Mouse (Mus musculus): ENCODE measurements around the gene Wt1. TPM values are rescaled to one million over a fixed set of nuclear protein-coding genes. Genes with fewer than 3 reads are reported as not detected.

The Wt1 gene
- polyA plus RNA-seq, 1 experiment from 2014 or later: 18.6 TPM

DNA sequence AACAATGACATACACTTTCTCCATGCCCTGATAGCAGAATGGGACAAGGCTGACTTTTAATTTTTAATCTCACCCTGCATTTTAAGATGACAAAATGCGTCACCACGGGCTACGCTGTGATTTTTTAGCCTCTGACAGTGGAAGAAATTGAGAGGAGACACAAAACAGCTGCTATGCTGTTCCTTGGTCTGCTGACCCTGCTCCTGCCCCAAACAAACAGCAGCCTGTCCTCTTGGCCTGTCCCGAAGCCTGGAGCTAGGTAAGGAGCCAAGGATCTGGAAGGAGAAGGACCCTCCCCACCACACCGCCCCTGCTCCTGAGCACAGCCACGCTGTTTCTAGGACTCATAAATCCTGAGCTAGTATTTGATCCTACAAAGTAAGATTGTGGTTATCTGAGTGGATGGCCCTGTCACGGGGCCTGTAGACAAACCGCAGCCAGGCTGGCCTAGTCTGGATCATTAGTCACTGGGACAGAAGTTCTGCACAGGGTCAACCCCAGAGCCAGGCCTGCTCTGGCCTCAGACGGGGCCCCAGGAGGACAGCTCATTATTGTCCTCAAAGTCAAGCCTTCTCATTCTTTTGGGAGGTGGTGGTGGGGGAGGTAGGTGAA, 80.3 kb downstream of the Wt1 start:
- WGBS: 26% methylated on average over 9 of the region's 9 CpGs
- Histone ChIP-seq H3K27me3 (ENCODE audit: control insufficient read depth, insufficient read depth, low read length) (no peaks in the 10 kb centered on the region), H3K4me1 (ENCODE audit: control insufficient read depth, insufficient read depth, low read length) (no peaks in the 10 kb centered on the region), H3K27ac (ENCODE audit: low read length) (no peak overlapping the region), H3K36me3 (ENCODE audit: control insufficient read depth, insufficient read depth, low read length) (no peaks in the 10 kb centered on the region), H3K9ac (replicated peaks; ENCODE audit: low read depth, low read length) (no peak overlapping the region), H3K4me2 (replicated peaks; ENCODE audit: low read depth, low read length) (no peak overlapping the region), H3K9me3 (ENCODE audit: control insufficient read depth, low read depth, low read length) (no peaks in the 10 kb centered on the region), H3K4me3 (ENCODE audit: low read depth, low read length) (no peak overlapping the region)
- ATAC-seq (ENCODE audit: insufficient number of reproducible peaks, insufficient read depth, low FRiP score, low read depth): peak; percentile 33; the same call in 1 of the 2 replicates

- no peak overlapping the region for H3K27ac ChIP-seq (ENCODE audit: low read length)
- no peaks in the 10 kb centered on the region for H3K27me3 ChIP-seq (ENCODE audit: control insufficient read depth, insufficient read depth, low read length)
- no peaks in the 10 kb centered on the region for H3K4me1 ChIP-seq (ENCODE audit: control insufficient read depth, insufficient read depth, low read length)
- 64% methylated on average over 7 of the region's 7 CpGs for WGBS
- no peak overlapping the region for H3K4me2 ChIP-seq (replicated peaks; ENCODE audit: low read depth, low read length)
- H3K4me3 ChIP-seq (ENCODE audit: low read depth, low read length): no peak overlapping the region
- no peak overlapping the region for H3K9ac ChIP-seq (replicated peaks; ENCODE audit: low read depth, low read length)
- no peaks in the 10 kb centered on the region for H3K36me3 ChIP-seq (ENCODE audit: control insufficient read depth, insufficient read depth, low read length)
- no peaks in the 10 kb centered on the region for H3K9me3 ChIP-seq (ENCODE audit: control insufficient read depth, low read depth, low read length)
- ATAC-seq (ENCODE audit: insufficient number of reproducible peaks, insufficient read depth, low FRiP score, low read depth): no peak
Observed at GRCm38 (mm10) chr2:105212839-105213238, 86.5 kb downstream of the Wt1 start.

- H3K4me1 ChIP-seq (ENCODE audit: control insufficient read depth, insufficient read depth, low read length): no peaks in the 10 kb centered on the region
- H3K4me3 ChIP-seq (ENCODE audit: low read depth, low read length): no peak overlapping the region
- H3K9me3 ChIP-seq (ENCODE audit: control insufficient read depth, low read depth, low read length): no peaks in the 10 kb centered on the region
- WGBS: 28% methylated on average over 8 of the region's 8 CpGs
- no peaks in the 10 kb centered on the region for H3K27me3 ChIP-seq (ENCODE audit: control insufficient read depth, insufficient read depth, low read length)
- H3K4me2 ChIP-seq (replicated peaks; ENCODE audit: low read depth, low read length): no peak overlapping the region
- ATAC-seq (ENCODE audit: insufficient number of reproducible peaks, insufficient read depth, low FRiP score, low read depth): no peak
- no peak overlapping the region for H3K27ac ChIP-seq (ENCODE audit: low read length)
- H3K9ac ChIP-seq (replicated peaks; ENCODE audit: low read depth, low read length): no peak overlapping the region
- no peaks in the 10 kb centered on the region for H3K36me3 ChIP-seq (ENCODE audit: control insufficient read depth, insufficient read depth, low read length)
Observed at GRCm38 (mm10) chr2:105215914-105216313, 89.6 kb downstream of the Wt1 start.

DNA sequence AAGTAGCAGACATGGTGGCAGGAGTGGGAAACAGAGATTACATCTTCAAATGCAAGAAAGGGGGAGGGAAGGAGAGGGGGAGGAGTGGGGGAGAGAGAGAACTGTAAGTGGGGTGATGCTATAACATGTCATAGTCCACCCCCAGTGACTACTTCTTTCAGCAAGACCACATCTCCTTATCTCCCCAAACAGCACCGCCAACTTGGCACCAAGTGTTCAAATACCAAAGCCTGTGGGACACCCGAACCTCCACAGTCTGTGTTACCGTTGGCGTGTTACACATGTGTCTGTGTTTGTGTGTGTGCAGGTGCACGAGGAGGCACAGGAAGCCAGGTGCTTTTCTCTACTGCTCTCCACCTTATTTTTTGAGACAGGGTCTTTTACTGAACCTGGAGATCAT, 92.9 kb downstream of the Wt1 start:
- Histone ChIP-seq H3K27ac (ENCODE audit: low read length) (no peak overlapping the region), H3K4me3 (ENCODE audit: low read depth, low read length) (no peak overlapping the region), H3K36me3 (ENCODE audit: control insufficient read depth, insufficient read depth, low read length) (no peaks in the 10 kb centered on the region), H3K9me3 (ENCODE audit: control insufficient read depth, low read depth, low read length) (no peaks in the 10 kb centered on the region), H3K4me2 (replicated peaks; ENCODE audit: low read depth, low read length) (no peak overlapping the region), H3K9ac (replicated peaks; ENCODE audit: low read depth, low read length) (no peak overlapping the region), H3K27me3 (ENCODE audit: control insufficient read depth, insufficient read depth, low read length) (no peaks in the 10 kb centered on the region), H3K4me1 (ENCODE audit: control insufficient read depth, insufficient read depth, low read length) (0 out of 2 replicates have a peak, but pooled peaks cover 2% of the 10 kb centered on the region)
- ATAC-seq (ENCODE audit: insufficient number of reproducible peaks, insufficient read depth, low FRiP score, low read depth): no peak
- WGBS: 79% methylated on average over 5 of the region's 5 CpGs

GRCm38 (mm10) chr2:105219664-105220063, 93.3 kb downstream of the Wt1 start:
- Histone ChIP-seq H3K4me3 (ENCODE audit: low read depth, low read length) (no peak overlapping the region), H3K4me1 (ENCODE audit: control insufficient read depth, insufficient read depth, low read length) (0 out of 2 replicates have a peak, but pooled peaks cover 5% of the 10 kb centered on the region)
- WGBS: 42% methylated on average over 8 of the region's 8 CpGs

DNA sequence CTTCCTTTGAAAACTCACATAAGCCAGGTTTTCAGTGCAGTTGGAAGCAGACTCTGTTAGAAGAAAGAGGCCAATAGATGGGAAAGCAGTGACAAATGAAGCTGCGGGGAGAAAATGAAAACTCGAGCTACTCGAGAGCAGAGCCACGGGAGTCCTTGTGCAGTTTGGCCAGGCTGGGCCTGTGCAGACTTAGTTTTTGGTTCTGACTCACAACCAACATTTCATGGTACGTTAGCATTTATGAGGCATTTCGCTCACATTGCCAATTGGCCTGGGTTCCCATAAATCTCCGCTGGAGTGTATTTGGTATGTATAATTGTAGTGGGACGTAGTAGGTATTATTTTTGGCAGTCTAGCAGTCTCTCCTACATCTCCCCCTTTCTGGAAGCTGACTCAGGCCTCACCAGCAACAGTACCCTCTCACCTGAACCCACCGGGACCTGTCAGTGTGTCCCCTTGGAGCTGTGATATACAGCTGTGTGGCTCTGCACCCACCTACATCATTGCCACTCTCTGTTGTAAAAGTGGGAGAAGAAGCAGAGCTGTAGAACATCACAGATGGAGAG, 94.5 kb downstream of the Wt1 start:
- H3K4me2 ChIP-seq (replicated peaks; ENCODE audit: low read depth, low read length): no peak overlapping the region
- H3K27ac ChIP-seq (ENCODE audit: low read length): no peak overlapping the region
- H3K4me3 ChIP-seq (ENCODE audit: low read depth, low read length): no peak overlapping the region
- H3K9me3 ChIP-seq (ENCODE audit: control insufficient read depth, low read depth, low read length): no peaks in the 10 kb centered on the region
- H3K9ac ChIP-seq (replicated peaks; ENCODE audit: low read depth, low read length): no peak overlapping the region
- no peak for ATAC-seq (ENCODE audit: insufficient number of reproducible peaks, insufficient read depth, low FRiP score, low read depth)
- no peaks in the 10 kb centered on the region for H3K27me3 ChIP-seq (ENCODE audit: control insufficient read depth, insufficient read depth, low read length)
- WGBS: 62% methylated on average over 9 of the region's 9 CpGs
- H3K4me1 ChIP-seq (ENCODE audit: control insufficient read depth, insufficient read depth, low read length): 0 out of 2 replicates have a peak, but pooled peaks cover 5% of the 10 kb centered on the region
- no peaks in the 10 kb centered on the region for H3K36me3 ChIP-seq (ENCODE audit: control insufficient read depth, insufficient read depth, low read length)

More at GRCm38 (mm10) chr2:105219664-105220063, 93.3 kb downstream of the Wt1 start:
- no peak overlapping the region for H3K9ac ChIP-seq (replicated peaks; ENCODE audit: low read depth, low read length)
- H3K27ac ChIP-seq (ENCODE audit: low read length): no peak overlapping the region
- no peak for ATAC-seq (ENCODE audit: insufficient number of reproducible peaks, insufficient read depth, low FRiP score, low read depth)
- H3K27me3 ChIP-seq (ENCODE audit: control insufficient read depth, insufficient read depth, low read length): no peaks in the 10 kb centered on the region
- no peaks in the 10 kb centered on the region for H3K36me3 ChIP-seq (ENCODE audit: control insufficient read depth, insufficient read depth, low read length)
- no peak overlapping the region for H3K4me2 ChIP-seq (replicated peaks; ENCODE audit: low read depth, low read length)
- H3K9me3 ChIP-seq (ENCODE audit: control insufficient read depth, low read depth, low read length): no peaks in the 10 kb centered on the region

Other genes with a start within 250 kb of the Wt1 start
- gene Eif3m, start 109.4 kb upstream of the Wt1 start, polyA plus RNA-seq (2014; fragmentation: Nextera tagmentation; extraction: Ambion mirVana): 300 and 304 TPM in 2 replicates
- not detected in 2 replicates for gene Gm11060, start 34.5 kb upstream of the Wt1 start, polyA plus RNA-seq (2014; fragmentation: Nextera tagmentation; extraction: Ambion mirVana)
- 0.26 TPM in 1 of 2 replicates, not detected in the other for gene Them7, start 97.8 kb downstream of the Wt1 start, polyA plus RNA-seq (2014; fragmentation: Nextera tagmentation; extraction: Ambion mirVana)